Mouse (Mus musculus): ENCODE measurements around the gene Btrc.

GRCm38 (mm10) chr19:45549128-45549915, 185.8 kb downstream of the Btrc start:
- TF ChIP-seq CTCF (IDR thresholded peaks at IDR 0.05; ENCODE audit: low read depth) = no peak
- no peak for TF ChIP-seq EP300 (IDR thresholded peaks at IDR 0.05; ENCODE audit: low read depth)
